Mouse (Mus musculus): ENCODE data around the gene Ust. TPM values are rescaled to one million over a fixed set of nuclear protein-coding genes. Genes with fewer than 3 reads are reported as not detected.

The Ust gene
- polyA plus RNA-seq, 1 experiment from 2014 or later, result 3.2 TPM

GRCm38 (mm10) chr10:8183171-8183570, 335.5 kb downstream of the Ust start:
- 72% methylated on average over 7 of the region's 7 CpGs for WGBS
- Histone ChIP-seq H3K27ac (ENCODE audit: low read depth, low read length) (no peak overlapping the region), H3K9me3 (ENCODE audit: control insufficient read depth, low read length) (no peaks in the 10 kb centered on the region), H3K36me3 (ENCODE audit: control insufficient read depth, insufficient read depth, low read length) (no peaks in the 10 kb centered on the region), H3K27me3 (ENCODE audit: control insufficient read depth, insufficient read depth, low read length) (no peaks in the 10 kb centered on the region), H3K4me2 (replicated peaks; ENCODE audit: low read depth, low read length) (no peak overlapping the region), H3K9ac (ENCODE audit: low read depth, low read length) (no peak overlapping the region), H3K4me1 (replicated peaks; ENCODE audit: control insufficient read depth, insufficient read depth, low read length) (no peaks in the 10 kb centered on the region), H3K4me3 (ENCODE audit: low read depth, low read length) (no peak overlapping the region)
- ATAC-seq (ENCODE audit: low FRiP score) (no peak), DNase-seq (ENCODE audit: low spot score) (no peak)

- Histone ChIP-seq H3K9ac (ENCODE audit: low read depth, low read length) (no peak overlapping the region), H3K4me3 (ENCODE audit: low read depth, low read length) (no peak overlapping the region), H3K27ac (ENCODE audit: low read depth, low read length) (no peak overlapping the region), H3K9me3 (ENCODE audit: control insufficient read depth, low read length) (no peaks in the 10 kb centered on the region), H3K4me1 (replicated peaks; ENCODE audit: control insufficient read depth, insufficient read depth, low read length) (no peaks in the 10 kb centered on the region), H3K27me3 (ENCODE audit: control insufficient read depth, insufficient read depth, low read length) (no peaks in the 10 kb centered on the region), H3K36me3 (ENCODE audit: control insufficient read depth, insufficient read depth, low read length) (no peaks in the 10 kb centered on the region), H3K4me2 (replicated peaks; ENCODE audit: low read depth, low read length) (no peak overlapping the region)
- WGBS, result 84% methylated on average over 4 of the region's 4 CpGs
- no peak for DNase-seq (ENCODE audit: low spot score)
- ATAC-seq (ENCODE audit: low FRiP score), result no peak
Observed at GRCm38 (mm10) chr10:8181596-8182185, 336.9 kb downstream of the Ust start.

GRCm38 (mm10) chr10:8177618-8178017, 341.0 kb downstream of the Ust start:
- WGBS, result 81% methylated on average over 5 of the region's 5 CpGs
- H3K36me3 ChIP-seq (ENCODE audit: control insufficient read depth, insufficient read depth, low read length), result no peaks in the 10 kb centered on the region
- no peaks in the 10 kb centered on the region for H3K27me3 ChIP-seq (ENCODE audit: control insufficient read depth, insufficient read depth, low read length)
- H3K4me2 ChIP-seq (replicated peaks; ENCODE audit: low read depth, low read length), result no peak overlapping the region
- no peak overlapping the region for H3K4me3 ChIP-seq (ENCODE audit: low read depth, low read length)
- ATAC-seq (ENCODE audit: low FRiP score) (no peak), DNase-seq (ENCODE audit: low spot score) (no peak)
- H3K27ac ChIP-seq (ENCODE audit: low read depth, low read length), result no peak overlapping the region
- no peaks in the 10 kb centered on the region for H3K9me3 ChIP-seq (ENCODE audit: control insufficient read depth, low read length)
- H3K4me1 ChIP-seq (replicated peaks; ENCODE audit: control insufficient read depth, insufficient read depth, low read length), result 0 out of 2 replicates have a peak, but pooled peaks cover 3% of the 10 kb centered on the region
- H3K9ac ChIP-seq (ENCODE audit: low read depth, low read length), result no peak overlapping the region

GRCm38 (mm10) chr10:8176351-8177053, 342.1 kb downstream of the Ust start:
- no peaks in the 10 kb centered on the region for H3K27me3 ChIP-seq (ENCODE audit: control insufficient read depth, insufficient read depth, low read length)
- no peaks in the 10 kb centered on the region for H3K36me3 ChIP-seq (ENCODE audit: control insufficient read depth, insufficient read depth, low read length)
- no peak overlapping the region for H3K9ac ChIP-seq (ENCODE audit: low read depth, low read length)
- H3K4me2 ChIP-seq (replicated peaks; ENCODE audit: low read depth, low read length), result no peak overlapping the region
- ATAC-seq (ENCODE audit: low FRiP score) (peak; percentile 34; the same call in 1 of the 2 replicates), DNase-seq (ENCODE audit: low spot score) (peak; percentile 30)
- no peak overlapping the region for H3K4me3 ChIP-seq (ENCODE audit: low read depth, low read length)
- H3K4me1 ChIP-seq (replicated peaks; ENCODE audit: control insufficient read depth, insufficient read depth, low read length), result 0 out of 2 replicates have a peak, but pooled peaks cover 3% of the 10 kb centered on the region
- no peaks in the 10 kb centered on the region for H3K9me3 ChIP-seq (ENCODE audit: control insufficient read depth, low read length)
- WGBS, result 38% methylated on average over 13 of the region's 13 CpGs
- H3K27ac ChIP-seq (ENCODE audit: low read depth, low read length), result peak overlapping the region; percentile 32; the same call in 1 of the 2 replicates

- Histone ChIP-seq H3K36me3 (ENCODE audit: control insufficient read depth, insufficient read depth, low read length) (no peaks in the 10 kb centered on the region), H3K27me3 (ENCODE audit: control insufficient read depth, insufficient read depth, low read length) (no peaks in the 10 kb centered on the region), H3K9me3 (ENCODE audit: control insufficient read depth, low read length) (no peaks in the 10 kb centered on the region), H3K9ac (ENCODE audit: low read depth, low read length) (no peak overlapping the region), H3K4me3 (ENCODE audit: low read depth, low read length) (no peak overlapping the region), H3K4me1 (replicated peaks; ENCODE audit: control insufficient read depth, insufficient read depth, low read length) (0 out of 2 replicates have a peak, but pooled peaks cover 3% of the 10 kb centered on the region), H3K4me2 (replicated peaks; ENCODE audit: low read depth, low read length) (no peak overlapping the region), H3K27ac (ENCODE audit: low read depth, low read length) (0 out of 2 replicates have a peak overlapping the region, but pooled peaks have one; percentile 11)
- ATAC-seq (ENCODE audit: low FRiP score) (peak; percentile 47; the same call in 1 of the 2 replicates), DNase-seq (ENCODE audit: low spot score) (no peak)
- WGBS, result 68% methylated on average over 3 of the region's 3 CpGs
Observed at GRCm38 (mm10) chr10:8176008-8176350, 342.6 kb downstream of the Ust start.

- Histone ChIP-seq H3K9ac (ENCODE audit: low read depth, low read length) (no peak overlapping the region), H3K27ac (ENCODE audit: low read depth, low read length) (no peak overlapping the region), H3K9me3 (ENCODE audit: control insufficient read depth, low read length) (no peaks in the 10 kb centered on the region), H3K27me3 (ENCODE audit: control insufficient read depth, insufficient read depth, low read length) (no peaks in the 10 kb centered on the region), H3K36me3 (ENCODE audit: control insufficient read depth, insufficient read depth, low read length) (no peaks in the 10 kb centered on the region), H3K4me3 (ENCODE audit: low read depth, low read length) (no peak overlapping the region), H3K4me2 (replicated peaks; ENCODE audit: low read depth, low read length) (no peak overlapping the region), H3K4me1 (replicated peaks; ENCODE audit: control insufficient read depth, insufficient read depth, low read length) (0 out of 2 replicates have a peak, but pooled peaks cover 3% of the 10 kb centered on the region)
- ATAC-seq (ENCODE audit: low FRiP score), result no peak
- 78% methylated on average over 2 of the region's 2 CpGs for WGBS
- DNase-seq (ENCODE audit: low spot score), result no peak
Observed at GRCm38 (mm10) chr10:8174697-8175096, 343.9 kb downstream of the Ust start.

GRCm38 (mm10) chr10:8174230-8174629, 344.4 kb downstream of the Ust start:
- Histone ChIP-seq H3K27me3 (ENCODE audit: control insufficient read depth, insufficient read depth, low read length) (no peaks in the 10 kb centered on the region), H3K9me3 (ENCODE audit: control insufficient read depth, low read length) (no peaks in the 10 kb centered on the region), H3K4me3 (ENCODE audit: low read depth, low read length) (no peak overlapping the region), H3K4me1 (replicated peaks; ENCODE audit: control insufficient read depth, insufficient read depth, low read length) (0 out of 2 replicates have a peak, but pooled peaks cover 3% of the 10 kb centered on the region), H3K4me2 (replicated peaks; ENCODE audit: low read depth, low read length) (no peak overlapping the region), H3K36me3 (ENCODE audit: control insufficient read depth, insufficient read depth, low read length) (no peaks in the 10 kb centered on the region), H3K27ac (ENCODE audit: low read depth, low read length) (no peak overlapping the region), H3K9ac (ENCODE audit: low read depth, low read length) (no peak overlapping the region)
- WGBS, result 42% methylated on average over 7 of the region's 7 CpGs
- DNase-seq (ENCODE audit: low spot score) (no peak), ATAC-seq (ENCODE audit: low FRiP score) (0 out of 2 replicates have a peak, but pooled peaks have one; percentile 49)

- Histone ChIP-seq H3K27ac (ENCODE audit: low read depth, low read length) (no peak overlapping the region), H3K9ac (ENCODE audit: low read depth, low read length) (no peak overlapping the region), H3K4me2 (replicated peaks; ENCODE audit: low read depth, low read length) (no peak overlapping the region), H3K27me3 (ENCODE audit: control insufficient read depth, insufficient read depth, low read length) (no peaks in the 10 kb centered on the region), H3K4me3 (ENCODE audit: low read depth, low read length) (no peak overlapping the region), H3K4me1 (replicated peaks; ENCODE audit: control insufficient read depth, insufficient read depth, low read length) (0 out of 2 replicates have a peak, but pooled peaks cover 3% of the 10 kb centered on the region), H3K9me3 (ENCODE audit: control insufficient read depth, low read length) (no peaks in the 10 kb centered on the region), H3K36me3 (ENCODE audit: control insufficient read depth, insufficient read depth, low read length) (no peaks in the 10 kb centered on the region)
- DNase-seq (ENCODE audit: low spot score), result no peak
- no peak for ATAC-seq (ENCODE audit: low FRiP score)
- WGBS, result 79% methylated on average over 3 of the region's 3 CpGs
Observed at GRCm38 (mm10) chr10:8173032-8173431, 345.6 kb downstream of the Ust start.

- Histone ChIP-seq H3K27me3 (ENCODE audit: control insufficient read depth, insufficient read depth, low read length) (no peaks in the 10 kb centered on the region), H3K4me1 (replicated peaks; ENCODE audit: control insufficient read depth, insufficient read depth, low read length) (0 out of 2 replicates have a peak, but pooled peaks cover 3% of the 10 kb centered on the region), H3K9ac (ENCODE audit: low read depth, low read length) (no peak overlapping the region), H3K9me3 (ENCODE audit: control insufficient read depth, low read length) (no peaks in the 10 kb centered on the region), H3K4me2 (replicated peaks; ENCODE audit: low read depth, low read length) (no peak overlapping the region), H3K4me3 (ENCODE audit: low read depth, low read length) (no peak overlapping the region), H3K36me3 (ENCODE audit: control insufficient read depth, insufficient read depth, low read length) (no peaks in the 10 kb centered on the region), H3K27ac (ENCODE audit: low read depth, low read length) (no peak overlapping the region)
- DNase-seq (ENCODE audit: low spot score) (no peak), ATAC-seq (ENCODE audit: low FRiP score) (no peak)
- WGBS, result 92% methylated on average over 11 of the region's 11 CpGs
Observed at GRCm38 (mm10) chr10:8171556-8171955, 347.1 kb downstream of the Ust start.

Data from hindbrain, embryonic 11.5 days (tissue).